Mouse (Mus musculus): ENCODE results near the gene Podxl.

Gene Podxl

DNA sequence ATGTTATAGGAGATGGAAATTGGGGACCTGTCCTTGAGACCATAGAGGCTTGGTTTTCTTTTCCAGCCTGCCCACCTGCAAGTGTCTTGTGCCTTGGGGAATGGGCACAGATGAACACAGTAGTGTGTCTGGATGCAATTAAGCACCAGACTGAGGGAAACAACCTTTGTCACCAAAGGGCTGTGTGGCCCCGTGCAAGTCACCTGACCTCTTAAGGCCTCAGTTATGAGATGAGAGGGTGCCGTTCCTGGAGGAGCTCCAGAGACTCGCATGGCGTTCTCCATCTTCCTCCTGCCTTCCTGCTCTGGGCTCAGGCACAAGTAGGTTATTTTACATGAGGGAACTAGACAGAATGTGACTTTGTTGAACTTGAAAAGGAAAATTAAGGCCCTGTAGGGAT is 41.3 kb downstream of the Podxl start:
- no peak for DNase-seq

GRCm38 (mm10) chr6:31521491-31522355 is 42.1 kb downstream of the Podxl start:
- DNase-seq, result no peak

DNA sequence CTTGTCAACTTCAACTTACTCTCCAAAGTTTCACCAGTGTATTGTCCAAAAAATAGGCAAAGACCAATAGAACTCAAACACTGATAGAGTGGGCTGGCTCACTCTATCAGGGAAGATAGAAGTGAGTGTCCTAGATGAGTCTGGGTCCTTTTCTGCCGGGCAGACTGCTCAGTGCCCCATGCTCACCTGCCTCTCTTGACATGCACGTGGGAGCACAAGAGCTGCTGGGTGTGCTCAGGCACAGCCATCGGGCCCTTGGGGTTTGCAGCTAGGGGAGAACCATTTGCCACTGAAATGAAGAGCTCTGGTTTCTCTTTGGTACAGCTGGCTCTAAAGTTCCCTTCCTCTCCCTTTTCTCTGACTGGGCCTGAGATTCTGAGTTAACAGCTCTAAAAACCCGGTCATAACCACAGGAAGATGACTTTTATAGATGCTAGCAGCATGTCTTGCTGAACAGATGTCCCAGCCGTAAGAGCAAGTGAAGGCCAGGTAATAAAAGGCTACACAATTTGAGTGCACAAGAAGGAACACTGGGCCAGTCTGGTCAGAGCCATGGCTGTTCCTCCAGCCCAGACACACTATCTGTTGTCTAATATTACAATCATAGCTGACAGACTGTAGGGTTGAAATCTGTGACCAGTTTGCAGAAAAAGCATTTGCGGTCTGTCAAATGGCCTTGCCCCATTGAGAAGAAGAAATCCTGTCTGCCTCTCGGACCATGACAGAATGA is 43.1 kb downstream of the Podxl start:
- DNase-seq, result no peak

DNA sequence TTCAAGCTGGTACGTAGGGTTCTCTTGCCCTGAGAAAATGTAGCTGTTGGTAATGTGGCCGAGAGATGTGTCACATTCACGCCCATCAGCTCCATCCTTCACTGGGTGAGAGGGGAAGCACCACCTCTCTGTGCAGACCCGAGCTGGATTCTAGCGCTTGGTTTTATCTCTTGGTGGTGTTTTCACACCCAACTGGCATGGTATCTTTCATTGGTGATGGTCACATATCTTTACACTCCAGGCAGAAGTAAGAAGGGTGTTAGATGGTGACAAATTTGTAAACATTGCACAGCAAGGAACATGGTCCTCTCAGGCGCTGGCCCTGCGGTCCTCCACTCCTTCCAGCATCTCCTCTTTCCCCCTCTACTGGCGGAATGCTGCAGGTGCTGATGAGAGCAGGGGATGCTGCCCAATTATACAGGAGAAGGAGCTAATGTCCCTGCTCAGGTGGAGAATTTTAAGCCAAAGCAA is 44.7 kb downstream of the Podxl start:
- DNase-seq, result no peak

DNA sequence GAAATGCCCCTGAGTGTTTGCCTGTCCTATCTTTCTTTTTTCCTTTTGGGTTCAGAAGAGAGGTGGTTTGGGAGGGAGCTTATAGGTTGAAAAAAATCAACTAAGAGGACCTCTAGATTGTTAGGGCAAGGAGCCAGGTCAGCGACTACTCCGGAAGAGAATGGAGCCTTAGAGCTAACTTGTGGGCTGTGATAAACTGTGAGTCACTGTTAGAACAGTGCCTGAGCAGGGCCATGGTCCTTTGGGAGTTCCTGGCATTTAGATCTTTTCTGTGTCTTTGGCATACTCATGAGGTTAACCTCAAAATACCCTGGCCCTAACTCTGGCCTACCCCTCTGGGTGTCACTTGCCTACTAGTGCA is 45.5 kb downstream of the Podxl start:
- no peak for DNase-seq

- no peak for DNase-seq
Observed at GRCm38 (mm10) chr6:31517681-31518337, 46.0 kb downstream of the Podxl start.

- DNase-seq, result no peak
Observed at GRCm38 (mm10) chr6:31513726-31514125, 50.1 kb downstream of the Podxl start.

GRCm38 (mm10) chr6:31502614-31503013 is 61.2 kb downstream of the Podxl start:
- DNase-seq, result no peak

GRCm38 (mm10) chr6:31500691-31501090 is 63.1 kb downstream of the Podxl start:
- DNase-seq, result no peak

DNA sequence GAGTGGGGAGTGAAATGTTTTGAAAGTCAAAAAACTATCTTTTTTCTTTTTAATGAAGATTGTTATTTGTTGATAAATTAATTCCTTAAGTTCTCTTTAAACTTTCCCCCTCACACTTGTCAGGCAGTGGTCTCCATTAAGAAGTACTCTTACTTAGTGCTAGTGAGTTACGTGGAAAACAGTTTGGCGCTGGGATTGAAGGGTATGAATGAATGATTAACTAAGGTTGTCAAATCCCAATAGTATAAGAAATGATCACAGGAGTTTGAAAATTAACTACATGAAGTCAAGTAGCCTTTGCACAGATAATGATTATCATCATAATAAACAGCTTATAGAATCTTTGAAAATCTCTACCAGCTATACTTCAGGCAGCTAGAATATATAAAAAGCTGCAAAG is 63.5 kb downstream of the Podxl start:
- no peak for DNase-seq

GRCm38 (mm10) chr6:31499836-31500235 is 63.9 kb downstream of the Podxl start:
- DNase-seq, result no peak

DNA sequence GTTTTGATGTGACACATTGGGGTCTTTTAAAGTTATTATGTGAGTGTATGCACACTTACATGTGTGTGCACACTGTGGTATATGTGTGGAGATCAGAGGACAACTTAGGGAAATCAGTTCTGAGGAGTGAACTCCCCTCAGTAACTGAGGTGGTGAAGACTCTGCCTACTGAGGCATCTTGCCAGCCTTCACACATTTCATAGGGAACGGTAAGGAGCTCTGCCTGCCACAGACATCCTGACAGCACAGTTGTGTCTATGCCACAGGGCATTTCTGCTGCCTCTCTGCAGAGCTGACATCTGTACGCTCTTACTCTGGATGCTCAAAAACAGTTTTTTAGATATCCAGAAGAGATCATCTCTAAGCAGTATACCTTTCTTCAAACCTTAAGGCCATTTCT is 67.6 kb downstream of the Podxl start:
- no peak for DNase-seq

GRCm38 (mm10) chr6:31495122-31495731 is 68.6 kb downstream of the Podxl start:
- DNase-seq, result no peak

DNA sequence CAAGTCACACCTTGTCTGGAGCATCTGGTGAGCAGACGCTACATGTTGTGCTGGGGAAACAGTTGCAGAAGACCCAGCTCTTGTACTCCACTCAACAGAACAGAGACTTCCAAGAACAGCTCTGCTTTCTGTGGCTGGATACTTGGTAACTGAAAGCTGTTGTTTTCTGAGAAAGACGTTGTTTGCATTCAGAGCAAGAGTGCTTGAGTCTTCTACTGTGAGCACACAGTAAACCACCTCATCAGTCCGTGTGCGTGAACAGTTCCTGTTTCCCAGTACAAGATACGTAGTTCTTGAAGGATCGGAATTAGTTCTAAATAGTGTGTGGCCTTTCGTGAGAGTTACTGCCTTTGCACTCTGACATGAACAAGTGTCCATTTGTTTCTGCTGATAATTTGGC is 73.8 kb downstream of the Podxl start:
- DNase-seq, result no peak

GRCm38 (mm10) chr6:31486601-31487000 is 77.2 kb downstream of the Podxl start:
- DNase-seq, result no peak

DNA sequence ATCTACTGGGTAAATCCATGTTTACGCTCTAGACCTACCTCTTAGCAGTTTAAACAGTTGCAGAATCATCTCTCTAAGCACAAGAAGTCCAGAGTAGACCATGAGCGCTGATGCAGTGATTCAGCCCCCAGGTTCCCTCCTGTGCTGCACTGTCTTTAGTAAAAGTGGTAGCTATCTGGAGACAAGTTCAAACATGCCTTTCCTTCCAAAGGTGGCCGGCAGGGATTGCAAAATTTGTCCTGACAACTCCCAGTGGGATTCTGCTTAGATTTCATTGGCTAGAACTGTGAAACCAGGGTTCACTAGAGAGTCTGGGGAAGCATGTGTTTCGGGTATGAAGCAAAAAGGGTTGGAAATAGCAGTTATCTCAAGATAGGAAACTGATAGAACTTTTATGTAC is 83.8 kb downstream of the Podxl start:
- no peak for DNase-seq

DNA sequence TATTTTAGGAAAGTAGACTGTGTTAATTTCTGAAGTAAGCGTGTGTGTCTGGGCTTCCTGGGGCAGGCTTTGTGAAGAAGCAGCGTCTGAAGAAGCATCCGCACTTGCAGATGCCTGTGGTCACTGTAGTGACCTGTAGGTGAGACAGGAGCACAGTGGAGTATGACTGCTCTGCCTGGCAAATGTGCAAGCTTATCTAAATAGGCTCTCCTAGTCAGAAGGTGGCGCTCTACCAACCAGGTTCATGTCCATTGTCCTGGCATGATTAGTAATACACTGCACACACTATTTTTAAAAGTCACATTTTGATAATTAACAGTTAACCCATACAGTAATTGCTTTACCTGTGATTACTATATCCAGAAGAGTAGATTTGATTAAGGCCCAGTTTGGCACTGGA is 85.6 kb downstream of the Podxl start:
- DNase-seq, result no peak
